Mouse (Mus musculus): ENCODE measurements at regions not wholly inside any gene's neighbourhood (a gene's known extent, or its start where the extent isn't known, plus 50 kb on each side); places are given as distances from the start of the nearest gene placed in this dataset.
A peak's percentile ranks its signal among the peaks of the same experiment; 100 is the strongest.

DNA sequence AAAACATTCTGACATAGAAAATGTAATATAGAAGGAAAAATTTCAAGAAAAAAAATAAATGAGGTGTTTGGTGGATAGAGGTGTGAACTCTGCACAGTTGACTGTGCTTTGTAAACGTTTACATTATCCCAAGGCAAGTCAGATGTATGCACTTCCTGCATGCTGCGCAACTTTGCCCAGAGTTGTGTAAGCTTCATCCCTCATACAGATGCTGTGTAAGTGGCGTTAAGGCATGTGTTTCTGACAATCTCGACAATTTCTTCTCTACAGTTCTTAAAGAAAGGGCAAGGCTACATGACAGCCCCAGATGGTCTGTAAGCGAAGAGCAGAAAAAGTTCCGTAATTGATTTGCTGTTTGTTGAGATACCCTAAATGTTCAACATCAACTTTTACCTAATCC lies 476.6 kb upstream of the Pitx2 start:
- 90% methylated on average over 6 of the region's 6 CpGs for WGBS
- H3K36me3 ChIP-seq (ENCODE audit: control insufficient read depth, insufficient read depth, low read length): no peaks in the 10 kb centered on the region
- no peak for ATAC-seq
- H3K4me3 ChIP-seq (ENCODE audit: low read depth, low read length): no peak overlapping the region
- H3K27ac ChIP-seq (ENCODE audit: low read length): no peak overlapping the region
- H3K4me2 ChIP-seq (ENCODE audit: low read length): no peak overlapping the region
- no peaks in the 10 kb centered on the region; the same call in 1 of the 2 replicates for H3K27me3 ChIP-seq (ENCODE audit: control insufficient read depth, insufficient read depth, low read depth, low read length)
- no peaks in the 10 kb centered on the region for H3K4me1 ChIP-seq (ENCODE audit: control insufficient read depth, insufficient read depth, low read length)
- no peak overlapping the region for H3K9ac ChIP-seq (ENCODE audit: low read depth, low read length)
- no peaks in the 10 kb centered on the region for H3K9me3 ChIP-seq (replicated peaks; ENCODE audit: control insufficient read depth, low read length, poor library complexity, severe bottlenecking)

DNA sequence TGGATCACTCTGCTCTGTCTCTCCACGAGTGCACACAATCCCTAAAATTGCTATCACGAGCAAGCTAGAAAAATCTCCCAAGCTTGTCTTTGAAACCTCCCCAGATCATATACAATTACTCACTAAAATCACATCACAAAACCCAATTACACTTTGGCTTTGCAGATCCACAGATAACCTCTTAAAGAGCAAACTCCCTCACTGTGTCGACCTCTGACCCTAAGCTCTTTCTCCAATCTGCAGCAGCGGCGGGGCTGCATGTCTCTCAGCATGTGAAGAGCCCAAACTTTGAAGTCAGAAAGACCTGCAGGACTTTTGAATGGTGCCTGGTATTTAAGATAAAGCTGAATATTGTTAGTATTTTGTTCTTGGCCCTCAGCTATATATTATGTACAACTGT lies 479.4 kb upstream of the Pitx2 start:
- no peak overlapping the region for H3K4me3 ChIP-seq (ENCODE audit: low read depth, low read length)
- no peaks in the 10 kb centered on the region for H3K36me3 ChIP-seq (ENCODE audit: control insufficient read depth, insufficient read depth, low read length)
- no peak overlapping the region for H3K27ac ChIP-seq (ENCODE audit: low read length)
- no peak overlapping the region for H3K9ac ChIP-seq (ENCODE audit: low read depth, low read length)
- WGBS: 16% methylated on average over 5 of the region's 5 CpGs
- no peaks in the 10 kb centered on the region for H3K4me1 ChIP-seq (ENCODE audit: control insufficient read depth, insufficient read depth, low read length)
- no peak overlapping the region for H3K4me2 ChIP-seq (ENCODE audit: low read length)
- no peaks in the 10 kb centered on the region; the same call in 1 of the 2 replicates for H3K27me3 ChIP-seq (ENCODE audit: control insufficient read depth, insufficient read depth, low read depth, low read length)
- no peak for ATAC-seq
- H3K9me3 ChIP-seq (replicated peaks; ENCODE audit: control insufficient read depth, low read length, poor library complexity, severe bottlenecking): no peaks in the 10 kb centered on the region

DNA sequence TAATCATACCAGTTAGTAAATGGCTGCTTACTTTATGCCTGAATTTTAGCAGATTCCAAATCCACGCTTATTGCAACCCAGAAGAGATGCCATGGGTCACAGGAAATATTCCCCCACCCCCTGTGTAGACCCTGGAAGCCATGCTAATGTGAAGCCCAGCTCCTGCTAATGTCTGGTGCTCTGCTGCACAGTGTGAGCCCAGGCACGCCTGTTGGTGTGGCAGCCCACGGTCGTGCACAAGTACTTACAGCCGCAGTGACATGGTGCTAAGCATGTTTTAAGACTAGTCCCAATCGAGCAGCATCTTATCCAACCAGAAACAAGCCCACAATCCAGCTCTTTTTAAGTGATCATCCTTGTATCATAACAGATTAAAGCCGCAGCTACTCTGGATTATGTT lies 480.5 kb upstream of the Pitx2 start:
- 51% methylated on average over 7 of the region's 7 CpGs for WGBS
- Histone ChIP-seq H3K9me3 (replicated peaks; ENCODE audit: control insufficient read depth, low read length, poor library complexity, severe bottlenecking) (no peaks in the 10 kb centered on the region), H3K9ac (ENCODE audit: low read depth, low read length) (no peak overlapping the region), H3K27me3 (ENCODE audit: control insufficient read depth, insufficient read depth, low read depth, low read length) (no peaks in the 10 kb centered on the region; the same call in 1 of the 2 replicates), H3K4me2 (ENCODE audit: low read length) (no peak overlapping the region), H3K36me3 (ENCODE audit: control insufficient read depth, insufficient read depth, low read length) (no peaks in the 10 kb centered on the region), H3K4me3 (ENCODE audit: low read depth, low read length) (no peak overlapping the region), H3K4me1 (ENCODE audit: control insufficient read depth, insufficient read depth, low read length) (no peaks in the 10 kb centered on the region), H3K27ac (ENCODE audit: low read length) (no peak overlapping the region)
- no peak for ATAC-seq

DNA sequence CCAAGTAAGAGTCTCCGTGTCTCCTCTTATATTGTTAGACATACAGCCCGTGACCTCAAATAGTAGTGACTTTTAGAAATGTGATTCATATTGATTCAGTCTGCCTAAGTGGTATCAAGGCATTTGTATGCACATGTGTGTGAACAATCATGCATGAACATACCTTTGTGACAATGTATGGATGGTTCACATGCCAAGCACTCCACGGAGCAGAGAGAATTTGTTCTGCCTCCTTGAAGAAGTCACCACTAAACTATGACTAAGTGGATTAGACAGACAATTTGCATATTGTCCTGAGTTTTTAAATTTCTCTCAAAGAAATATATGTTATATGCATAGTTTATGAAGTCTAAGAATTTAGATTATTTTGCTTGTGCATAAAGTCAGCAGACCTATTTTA lies 492.4 kb upstream of the Pitx2 start:
- Histone ChIP-seq H3K9me3 (replicated peaks; ENCODE audit: control insufficient read depth, low read length, poor library complexity, severe bottlenecking) (no peaks in the 10 kb centered on the region), H3K4me1 (ENCODE audit: control insufficient read depth, insufficient read depth, low read length) (no peaks in the 10 kb centered on the region), H3K27ac (ENCODE audit: low read length) (no peak overlapping the region), H3K4me2 (ENCODE audit: low read length) (no peak overlapping the region), H3K27me3 (ENCODE audit: control insufficient read depth, insufficient read depth, low read depth, low read length) (no peaks in the 10 kb centered on the region), H3K4me3 (ENCODE audit: low read depth, low read length) (no peak overlapping the region), H3K36me3 (ENCODE audit: control insufficient read depth, insufficient read depth, low read length) (no peaks in the 10 kb centered on the region), H3K9ac (ENCODE audit: low read depth, low read length) (no peak overlapping the region)
- no peak for ATAC-seq
- 40% methylated on average over 3 of the region's 3 CpGs for WGBS

DNA sequence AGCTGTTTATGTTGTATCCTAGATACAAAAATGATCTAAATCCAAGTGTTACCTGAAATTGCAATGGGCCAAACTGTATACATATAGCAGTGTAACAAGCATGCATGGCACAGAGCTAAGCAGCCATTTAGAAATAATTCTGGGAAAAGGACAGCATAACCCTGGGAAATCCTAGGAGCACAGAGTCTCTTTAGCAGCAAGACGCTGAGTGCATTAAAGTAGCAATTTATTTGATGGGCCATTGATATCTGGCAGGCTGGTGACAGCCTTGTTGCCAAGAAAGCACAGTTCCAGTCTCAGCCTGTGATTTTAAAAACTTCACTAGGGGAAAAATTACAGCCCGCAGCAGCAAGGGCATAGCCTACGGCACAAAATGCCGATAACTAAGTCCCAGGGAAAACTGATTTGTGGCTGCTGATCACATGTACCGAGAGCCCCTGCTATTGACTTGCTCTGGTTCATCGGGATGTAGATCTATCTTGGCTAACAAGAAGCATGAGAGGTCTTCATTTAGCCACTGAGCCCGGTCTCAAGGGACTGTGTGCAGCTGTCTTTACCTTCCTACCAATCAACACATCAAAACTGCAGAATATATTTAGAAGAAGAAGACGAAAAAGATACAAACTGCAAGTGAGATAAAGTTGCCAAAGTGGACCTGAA lies 531.1 kb upstream of the Pitx2 start:
- Histone ChIP-seq H3K9me3 (replicated peaks; ENCODE audit: control insufficient read depth, low read length, poor library complexity, severe bottlenecking) (no peaks in the 10 kb centered on the region), H3K27me3 (ENCODE audit: control insufficient read depth, insufficient read depth, low read depth, low read length) (no peaks in the 10 kb centered on the region), H3K9ac (ENCODE audit: low read depth, low read length) (no peak overlapping the region), H3K4me2 (ENCODE audit: low read length) (no peak overlapping the region), H3K4me3 (ENCODE audit: low read depth, low read length) (no peak overlapping the region), H3K36me3 (ENCODE audit: control insufficient read depth, insufficient read depth, low read length) (no peaks in the 10 kb centered on the region), H3K27ac (ENCODE audit: low read length) (no peak overlapping the region), H3K4me1 (ENCODE audit: control insufficient read depth, insufficient read depth, low read length) (peaks cover 4% of the 10 kb centered on the region; the same call in 1 of the 2 replicates)
- WGBS: 48% methylated on average over 8 of the region's 8 CpGs
- ATAC-seq: peak; percentile 67

DNA sequence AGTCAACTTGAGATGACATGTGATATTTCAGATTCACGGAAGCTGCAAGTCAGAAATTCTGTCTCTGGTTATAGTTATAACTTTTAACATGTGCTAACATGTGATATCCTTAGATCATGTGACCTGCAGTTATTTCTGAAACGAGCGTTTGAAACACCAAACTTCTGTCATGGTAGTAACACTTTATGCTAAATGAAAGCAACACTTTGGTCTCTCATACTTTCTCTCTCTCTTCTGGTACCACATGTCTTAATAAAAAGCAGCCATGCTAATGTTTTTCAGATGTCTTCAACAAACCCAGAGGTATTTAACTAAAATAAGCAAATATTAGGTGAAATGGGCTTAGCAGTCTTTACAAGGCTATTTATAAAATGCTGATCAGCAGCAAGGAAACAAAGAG lies 534.5 kb upstream of the Pitx2 start:
- WGBS: 82% methylated on average over 3 of the region's 3 CpGs
- Histone ChIP-seq H3K27me3 (ENCODE audit: control insufficient read depth, insufficient read depth, low read depth, low read length) (no peaks in the 10 kb centered on the region), H3K4me2 (ENCODE audit: low read length) (no peak overlapping the region), H3K36me3 (ENCODE audit: control insufficient read depth, insufficient read depth, low read length) (no peaks in the 10 kb centered on the region), H3K27ac (ENCODE audit: low read length) (no peak overlapping the region), H3K4me1 (ENCODE audit: control insufficient read depth, insufficient read depth, low read length) (peaks cover 4% of the 10 kb centered on the region; the same call in 1 of the 2 replicates), H3K9ac (ENCODE audit: low read depth, low read length) (no peak overlapping the region), H3K4me3 (ENCODE audit: low read depth, low read length) (no peak overlapping the region), H3K9me3 (replicated peaks; ENCODE audit: control insufficient read depth, low read length, poor library complexity, severe bottlenecking) (no peaks in the 10 kb centered on the region)
- no peak for ATAC-seq

DNA sequence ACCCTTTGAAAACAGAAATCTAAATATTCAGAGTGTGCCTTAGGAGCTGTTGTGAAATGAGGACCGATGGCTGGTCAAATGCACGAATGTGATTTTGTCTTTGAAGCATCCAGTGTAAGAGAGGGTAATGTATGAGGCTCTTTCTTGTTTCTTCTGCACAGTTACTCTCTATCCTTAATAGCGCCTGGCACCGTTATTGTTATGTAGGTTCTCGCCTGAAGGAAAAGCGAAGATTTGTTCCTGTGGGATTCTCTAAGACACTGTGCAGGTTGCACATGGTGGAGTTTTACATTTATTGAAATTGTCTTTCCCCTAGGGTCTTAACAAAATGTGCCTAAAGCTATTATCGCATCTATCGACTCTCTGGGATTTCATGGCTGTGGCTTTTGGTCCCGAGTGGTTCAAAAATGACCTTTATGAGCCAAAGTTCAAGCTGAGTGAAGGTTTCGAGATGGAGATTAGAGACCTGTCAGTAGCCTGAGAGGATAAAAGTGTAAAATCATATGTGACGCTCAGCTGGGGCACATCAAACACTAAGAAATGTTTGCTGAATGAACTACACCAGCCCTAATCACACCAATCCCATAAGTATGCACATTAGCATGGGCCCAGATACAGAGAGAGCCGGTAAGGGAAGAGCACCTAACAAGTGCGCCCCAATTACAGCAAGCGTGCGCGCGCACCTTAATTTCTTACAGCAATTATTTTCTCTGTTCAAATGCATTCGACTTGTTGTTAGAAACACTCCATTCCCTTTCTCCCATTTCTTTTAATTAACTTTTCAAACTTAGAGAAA lies 562.5 kb upstream of the Pitx2 start:
- peak; percentile 62; the same call in 1 of the 2 replicates for ATAC-seq
- H3K36me3 ChIP-seq (ENCODE audit: control insufficient read depth, insufficient read depth, low read length): no peaks in the 10 kb centered on the region
- H3K4me2 ChIP-seq (ENCODE audit: low read length): no peak overlapping the region
- 0 out of 2 replicates have a peak, but pooled peaks cover 5% of the 10 kb centered on the region for H3K4me1 ChIP-seq (ENCODE audit: control insufficient read depth, insufficient read depth, low read length)
- H3K4me3 ChIP-seq (ENCODE audit: low read depth, low read length): no peak overlapping the region
- WGBS: 60% methylated on average over 18 of the region's 18 CpGs
- no peaks in the 10 kb centered on the region for H3K9me3 ChIP-seq (replicated peaks; ENCODE audit: control insufficient read depth, low read length, poor library complexity, severe bottlenecking)
- H3K9ac ChIP-seq (ENCODE audit: low read depth, low read length): no peak overlapping the region
- H3K27me3 ChIP-seq (ENCODE audit: control insufficient read depth, insufficient read depth, low read depth, low read length): no peaks in the 10 kb centered on the region
- no peak overlapping the region for H3K27ac ChIP-seq (ENCODE audit: low read length)

DNA sequence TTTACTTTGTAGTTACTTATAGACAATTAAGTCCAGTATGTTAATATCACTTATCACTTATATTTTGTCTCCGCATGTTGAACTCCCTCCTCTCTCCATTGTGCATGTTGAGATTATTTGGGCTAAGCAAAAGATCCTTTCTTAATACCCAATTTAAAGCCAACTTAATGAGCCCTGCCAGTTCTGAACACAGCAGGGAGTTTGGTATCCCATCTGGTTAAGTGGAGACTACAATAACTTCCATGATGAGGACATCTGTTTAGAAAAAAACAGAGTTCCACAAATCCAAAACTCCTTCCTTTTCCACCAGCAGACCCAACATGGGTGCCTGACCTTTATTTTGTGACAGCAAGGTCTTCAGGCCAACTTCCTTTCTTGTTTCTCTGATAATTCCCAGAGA lies 572.0 kb upstream of the Pitx2 start:
- WGBS: 65% methylated on average over 1 of the region's 1 CpGs
- Histone ChIP-seq H3K9me3 (replicated peaks; ENCODE audit: control insufficient read depth, low read length, poor library complexity, severe bottlenecking) (no peaks in the 10 kb centered on the region), H3K27me3 (ENCODE audit: control insufficient read depth, insufficient read depth, low read depth, low read length) (no peaks in the 10 kb centered on the region), H3K4me3 (ENCODE audit: low read depth, low read length) (no peak overlapping the region), H3K36me3 (ENCODE audit: control insufficient read depth, insufficient read depth, low read length) (no peaks in the 10 kb centered on the region), H3K9ac (ENCODE audit: low read depth, low read length) (no peak overlapping the region), H3K4me1 (ENCODE audit: control insufficient read depth, insufficient read depth, low read length) (no peaks in the 10 kb centered on the region), H3K27ac (ENCODE audit: low read length) (no peak overlapping the region), H3K4me2 (ENCODE audit: low read length) (no peak overlapping the region)
- ATAC-seq: no peak

DNA sequence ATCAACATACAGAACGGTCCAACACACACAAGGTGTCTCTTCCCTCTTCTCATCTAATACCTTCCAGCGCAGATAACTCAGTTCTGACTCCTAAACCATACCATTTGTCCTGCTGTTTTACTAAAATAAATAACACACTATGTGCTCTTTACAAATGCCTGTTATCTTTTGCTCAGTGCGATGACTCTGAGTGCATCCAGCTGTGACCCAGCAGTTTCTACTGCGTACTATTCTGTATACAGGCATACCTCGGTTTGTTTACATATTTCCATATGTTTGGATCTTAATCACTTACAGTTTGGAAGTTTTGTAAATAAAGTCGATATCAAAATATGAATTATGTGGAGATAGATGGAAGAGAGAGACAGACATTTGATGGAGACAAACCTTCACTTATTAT lies 583.0 kb upstream of the Pitx2 start:
- Histone ChIP-seq H3K9ac (ENCODE audit: low read depth, low read length) (no peak overlapping the region), H3K27me3 (ENCODE audit: control insufficient read depth, insufficient read depth, low read depth, low read length) (no peaks in the 10 kb centered on the region), H3K4me2 (ENCODE audit: low read length) (no peak overlapping the region), H3K9me3 (replicated peaks; ENCODE audit: control insufficient read depth, low read length, poor library complexity, severe bottlenecking) (no peaks in the 10 kb centered on the region), H3K36me3 (ENCODE audit: control insufficient read depth, insufficient read depth, low read length) (no peaks in the 10 kb centered on the region), H3K4me3 (ENCODE audit: low read depth, low read length) (no peak overlapping the region), H3K4me1 (ENCODE audit: control insufficient read depth, insufficient read depth, low read length) (no peaks in the 10 kb centered on the region; the same call in 1 of the 2 replicates), H3K27ac (ENCODE audit: low read length) (no peak overlapping the region)
- 86% methylated on average over 6 of the region's 6 CpGs for WGBS
- no peak for ATAC-seq

All from midbrain, embryonic 16.5 days (tissue).